Mouse (Mus musculus): ENCODE data around the gene Pcnt. TPM values are rescaled to one million over a fixed set of nuclear protein-coding genes. Genes with fewer than 3 reads are reported as not detected.

The Pcnt gene
- polyA plus RNA-seq, 1 experiment from 2014 or later: 11.5 TPM

- Histone ChIP-seq H3K9ac (peak within 1 kb of the TSS; percentile 86), H3K27me3 (replicated peaks) (no peaks in the 10 kb centered on the region), H3K4me2 (replicated peaks) (peak within 1 kb of the TSS; percentile 75), H3K9me3 (no peaks in the 10 kb centered on the region), H3K4me1 (peaks cover 13% of the 10 kb centered on the region), H3K4me3 (peak within 1 kb of the TSS; percentile 84), H3K27ac (peak within 1 kb of the TSS; percentile 77; the same call in 1 of the 2 replicates), H3K36me3 (peaks cover under 1% of the 10 kb centered on the region; the same call in 1 of the 2 replicates)
- ATAC-seq (ENCODE audit: low FRiP score, low read depth): peak; percentile 94
- WGBS: under 1% methylated on average over 93 of the region's 94 CpGs
Observed at GRCm38 (mm10) chr10:76344711-76345539, 97.7 kb downstream of the Pcnt start, which contains the start of gene Dip2a. TSS of gene Dip2a (minus strand) at chr10:76345291.

GRCm38 (mm10) chr10:76334350-76334749 is 108.2 kb downstream of the Pcnt start:
- Histone ChIP-seq H3K9ac (no peak overlapping the region), H3K27ac (no peak overlapping the region), H3K4me3 (no peak overlapping the region), H3K4me1 (peaks cover 4% of the 10 kb centered on the region; the same call in 1 of the 2 replicates), H3K4me2 (replicated peaks) (no peak overlapping the region), H3K27me3 (replicated peaks) (no peaks in the 10 kb centered on the region), H3K9me3 (no peaks in the 10 kb centered on the region), H3K36me3 (no peaks in the 10 kb centered on the region)
- WGBS: 36% methylated on average over 4 of the region's 4 CpGs
- ATAC-seq (ENCODE audit: low FRiP score, low read depth): no peak

- Histone ChIP-seq H3K9ac (no peak overlapping the region), H3K4me2 (replicated peaks) (no peak overlapping the region), H3K36me3 (no peaks in the 10 kb centered on the region), H3K27ac (no peak overlapping the region), H3K4me1 (peaks cover 4% of the 10 kb centered on the region; the same call in 1 of the 2 replicates), H3K9me3 (no peaks in the 10 kb centered on the region), H3K27me3 (replicated peaks) (no peaks in the 10 kb centered on the region), H3K4me3 (no peak overlapping the region)
- no peak for ATAC-seq (ENCODE audit: low FRiP score, low read depth)
- 40% methylated on average over 2 of the region's 2 CpGs for WGBS
Observed at GRCm38 (mm10) chr10:76332040-76332439, 110.5 kb downstream of the Pcnt start.

GRCm38 (mm10) chr10:76329093-76329492 is 113.5 kb downstream of the Pcnt start:
- H3K27me3 ChIP-seq (replicated peaks): no peaks in the 10 kb centered on the region
- 91% methylated on average over 4 of the region's 4 CpGs for WGBS
- no peaks in the 10 kb centered on the region for H3K9me3 ChIP-seq
- no peak overlapping the region for H3K27ac ChIP-seq
- H3K9ac ChIP-seq: no peak overlapping the region
- no peaks in the 10 kb centered on the region for H3K36me3 ChIP-seq
- ATAC-seq (ENCODE audit: low FRiP score, low read depth): no peak
- H3K4me2 ChIP-seq (replicated peaks): no peak overlapping the region
- no peak overlapping the region for H3K4me3 ChIP-seq
- no peaks in the 10 kb centered on the region for H3K4me1 ChIP-seq

GRCm38 (mm10) chr10:76328574-76328973 is 114.0 kb downstream of the Pcnt start:
- H3K27me3 ChIP-seq (replicated peaks): no peaks in the 10 kb centered on the region
- no peak overlapping the region for H3K27ac ChIP-seq
- H3K4me2 ChIP-seq (replicated peaks): no peak overlapping the region
- H3K4me1 ChIP-seq: no peaks in the 10 kb centered on the region
- no peak overlapping the region for H3K4me3 ChIP-seq
- WGBS: 88% methylated on average over 3 of the region's 3 CpGs
- no peak for ATAC-seq (ENCODE audit: low FRiP score, low read depth)
- no peaks in the 10 kb centered on the region for H3K36me3 ChIP-seq
- H3K9ac ChIP-seq: no peak overlapping the region
- H3K9me3 ChIP-seq: no peaks in the 10 kb centered on the region

- no peak for ATAC-seq (ENCODE audit: low FRiP score, low read depth)
- H3K36me3 ChIP-seq: no peaks in the 10 kb centered on the region
- no peaks in the 10 kb centered on the region for H3K9me3 ChIP-seq
- no peak overlapping the region for H3K9ac ChIP-seq
- no peak overlapping the region for H3K4me2 ChIP-seq (replicated peaks)
- 73% methylated on average over 6 of the region's 6 CpGs for WGBS
- H3K27ac ChIP-seq: no peak overlapping the region
- H3K4me1 ChIP-seq: no peaks in the 10 kb centered on the region
- no peaks in the 10 kb centered on the region for H3K27me3 ChIP-seq (replicated peaks)
- no peak overlapping the region for H3K4me3 ChIP-seq
Observed at GRCm38 (mm10) chr10:76326304-76327006, 116.1 kb downstream of the Pcnt start.

GRCm38 (mm10) chr10:76317623-76318022 is 125.0 kb downstream of the Pcnt start:
- no peak overlapping the region for H3K4me2 ChIP-seq (replicated peaks)
- no peaks in the 10 kb centered on the region for H3K27me3 ChIP-seq (replicated peaks)
- no peaks in the 10 kb centered on the region for H3K4me1 ChIP-seq
- no peak overlapping the region for H3K4me3 ChIP-seq
- no peak overlapping the region for H3K9ac ChIP-seq
- no peaks in the 10 kb centered on the region for H3K9me3 ChIP-seq
- ATAC-seq (ENCODE audit: low FRiP score, low read depth): no peak
- H3K36me3 ChIP-seq: peaks cover 40% of the 10 kb centered on the region
- 91% methylated on average over 12 of the region's 12 CpGs for WGBS
- no peak overlapping the region for H3K27ac ChIP-seq

GRCm38 (mm10) chr10:76316194-76316593 is 126.4 kb downstream of the Pcnt start:
- no peak for ATAC-seq (ENCODE audit: low FRiP score, low read depth)
- Histone ChIP-seq H3K36me3 (peaks cover 48% of the 10 kb centered on the region), H3K4me1 (no peaks in the 10 kb centered on the region), H3K9me3 (no peaks in the 10 kb centered on the region), H3K9ac (no peak overlapping the region), H3K27me3 (replicated peaks) (no peaks in the 10 kb centered on the region), H3K27ac (no peak overlapping the region), H3K4me3 (no peak overlapping the region), H3K4me2 (replicated peaks) (no peak overlapping the region)
- WGBS: 90% methylated on average over 7 of the region's 7 CpGs

- H3K27me3 ChIP-seq (replicated peaks): no peaks in the 10 kb centered on the region
- no peaks in the 10 kb centered on the region for H3K4me1 ChIP-seq
- no peaks in the 10 kb centered on the region for H3K9me3 ChIP-seq
- no peak overlapping the region for H3K4me3 ChIP-seq
- WGBS: 93% methylated on average over 9 of the region's 9 CpGs
- H3K27ac ChIP-seq: no peak overlapping the region
- H3K9ac ChIP-seq: no peak overlapping the region
- no peak for ATAC-seq (ENCODE audit: low FRiP score, low read depth)
- peaks cover 45% of the 10 kb centered on the region for H3K36me3 ChIP-seq
- H3K4me2 ChIP-seq (replicated peaks): no peak overlapping the region
Observed at GRCm38 (mm10) chr10:76306738-76307137, 135.8 kb downstream of the Pcnt start.

Other genes with a start within 250 kb of the Pcnt start
- 128 TPM in 2 replicates for gene Prmt2, start 204.9 kb downstream of the Pcnt start, polyA plus RNA-seq (2016; fragmentation: Nextera tagmentation; extraction: Ambion mirVana)
- gene S100b, start 188.9 kb downstream of the Pcnt start, polyA plus RNA-seq (2016; fragmentation: Nextera tagmentation; extraction: Ambion mirVana): 0.88 and 0.93 TPM in 2 replicates
- 14.2 and 15.0 TPM in 2 replicates for gene Dip2a, start 97.5 kb downstream of the Pcnt start, polyA plus RNA-seq (2016; fragmentation: Nextera tagmentation; extraction: Ambion mirVana)
- gene AC141477.1, start 2.3 kb downstream of the Pcnt start, polyA plus RNA-seq (2016; fragmentation: Nextera tagmentation; extraction: Ambion mirVana): not detected in 2 replicates
- gene 2610028H24Rik, start 6.3 kb upstream of the Pcnt start, polyA plus RNA-seq (2016; fragmentation: Nextera tagmentation; extraction: Ambion mirVana): not detected in 2 replicates
- 75.1 and 75.8 TPM in 2 replicates for gene Mcm3ap, start 26.1 kb upstream of the Pcnt start, polyA plus RNA-seq (2016; fragmentation: Nextera tagmentation; extraction: Ambion mirVana)
- gene Ybey, start 26.3 kb upstream of the Pcnt start, polyA plus RNA-seq (2016; fragmentation: Nextera tagmentation; extraction: Ambion mirVana): 8.4 TPM in 2 replicates
- 51.9 and 58.0 TPM in 2 replicates for gene Lss, start 88.8 kb upstream of the Pcnt start, polyA plus RNA-seq (2016; fragmentation: Nextera tagmentation; extraction: Ambion mirVana)
- not detected in 2 replicates for gene Spatc1l, start 119.5 kb upstream of the Pcnt start, polyA plus RNA-seq (2016; fragmentation: Nextera tagmentation; extraction: Ambion mirVana)
- 0.34 TPM in 1 of 2 replicates, not detected in the other for gene Ftcd, start 132.9 kb upstream of the Pcnt start, polyA plus RNA-seq (2016; fragmentation: Nextera tagmentation; extraction: Ambion mirVana)
- 30.9 and 31.0 TPM in 2 replicates for gene Col6a2, start 180.8 kb upstream of the Pcnt start, polyA plus RNA-seq (2016; fragmentation: Nextera tagmentation; extraction: Ambion mirVana)